18 mouse cellular contexts compared by ENCODE assay signal in the genomic region with DNA sequence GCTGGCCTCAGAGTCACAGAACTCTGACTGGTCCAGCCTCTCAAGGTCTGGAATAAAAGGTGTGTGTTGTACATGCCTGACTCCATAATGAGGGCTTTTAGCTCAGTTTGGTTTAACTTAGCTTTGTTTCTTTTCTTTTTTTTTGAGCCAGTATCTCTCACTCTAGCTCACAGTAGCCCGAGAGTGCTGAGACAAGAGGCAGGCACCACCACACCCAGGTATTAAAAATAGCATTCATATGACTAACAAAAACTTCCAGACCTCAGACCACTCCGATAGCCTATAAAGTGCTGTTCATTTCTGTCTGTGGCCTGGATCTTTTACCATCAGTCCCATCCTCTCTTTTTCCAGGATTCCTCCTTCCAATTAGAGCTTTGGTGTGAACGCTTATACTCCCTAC. TPM values are rescaled to one million over a fixed set of nuclear protein-coding genes. Genes with fewer than 3 reads are reported as not detected.
DNase-seq lines count a peak whose midpoint lies in the region; ATAC-seq and TF ChIP-seq lines count a peak whose summit lies in the region.
"Had no signal": no experiment of that assay in that cellular context is flagged by ENCODE, and none has a peak within 500 bp of the region (broad histone marks: within the 10 kb centered on the region; RNA-seq: fewer than 3 reads in every experiment).

No protein-coding gene starts in this region.

- H3K4me3 ChIP-seq in heart, embryonic 13.5 days: no peak overlapping the region
- H3K4me3 ChIP-seq in heart, adult 2 months: no peak overlapping the region
- H3K4me3 ChIP-seq in lung, postnatal 0 days (ENCODE audit: low read depth, low read length): no peak overlapping the region
- no peak overlapping the region for H3K4me3 ChIP-seq in lung, adult 2 months (replicated peaks; ENCODE audit: extremely low read depth, low read depth, low read length)
- no peak overlapping the region for H3K4me3 ChIP-seq in macrophage (ENCODE audit: inconsistent target)
- H3K4me3 ChIP-seq: embryonic facial prominence, embryonic 15.5 days; forebrain, embryonic 15.5 days; hindbrain, embryonic 13.5 days; limb, embryonic 13.5 days; liver, embryonic 12.5 days; midbrain, embryonic 13.5 days; neural tube, embryonic 12.5 days had no signal

- 0 out of 2 replicates have a peak overlapping the region, but pooled peaks have one; percentile 19 for H3K9ac ChIP-seq in heart, embryonic 13.5 days
- H3K9ac ChIP-seq in heart, adult 2 months (ENCODE audit: low read depth, low read length): no peak overlapping the region
- H3K9ac ChIP-seq in lung, postnatal 0 days (replicated peaks; ENCODE audit: low read depth): no peak overlapping the region
- H3K9ac ChIP-seq: embryonic facial prominence, embryonic 15.5 days; forebrain, embryonic 15.5 days; hindbrain, embryonic 13.5 days; limb, embryonic 13.5 days; liver, embryonic 12.5 days; midbrain, embryonic 13.5 days; neural tube, embryonic 12.5 days had no signal

- intact Hi-C loops in heart, adult 2 months (cut with DNase I): loop anchor here (2.0 to 10.0 kb wide), 3 partner anchors 32 to 355 kb away; partner anchors contain the start of genes Cfap126 and F11r

- TF ChIP-seq CTCF in heart, adult 2 months (IDR thresholded peaks at IDR 0.05): no peak
- no peak for TF ChIP-seq CTCF in lung, postnatal 0 days (IDR thresholded peaks at IDR 0.05)
- TF ChIP-seq CTCF in lung, adult 2 months (IDR thresholded peaks at IDR 0.05; ENCODE audit: insufficient read depth, low read length): no peak

- 54% methylated on average over 3 of the region's 3 CpGs for WGBS in heart, embryonic 13.5 days
- 39% methylated on average over 3 of the region's 3 CpGs for WGBS in heart, adult 2 months
- 56% methylated on average over 3 of the region's 3 CpGs for WGBS in lung, postnatal 0 days
- WGBS in lung, adult 2 months: 54% methylated on average over 3 of the region's 3 CpGs
- 50% methylated on average over 3 of the region's 3 CpGs for WGBS in macrophage (ENCODE audit: missing documents)

- no peak for DNase-seq in heart, adult 2 months
- peak; percentile 56 for DNase-seq in lung, postnatal 0 days (ENCODE audit: low spot score)
- no peak for DNase-seq in lung, adult 2 months
- no peak for DNase-seq in ovary, postnatal 10 days (ENCODE audit: low spot score)
- DNase-seq in thymus, postnatal 10 days (ENCODE audit: low spot score in 2 of 2): no peak
- DNase-seq: layer of hippocampus, adult 9-11 months had no signal

- peaks cover 9% of the 10 kb centered on the region for H3K36me3 ChIP-seq in heart, embryonic 13.5 days
- H3K36me3 ChIP-seq in heart, adult 2 months (ENCODE audit: control insufficient read depth, insufficient read depth, low read length): 0 out of 2 replicates have a peak, but pooled peaks cover 2% of the 10 kb centered on the region
- H3K36me3 ChIP-seq in lung, postnatal 0 days (ENCODE audit: insufficient read depth, low read length): no peaks in the 10 kb centered on the region
- H3K36me3 ChIP-seq in macrophage (ENCODE audit: inconsistent target): no peaks in the 10 kb centered on the region
- H3K36me3 ChIP-seq: embryonic facial prominence, embryonic 15.5 days; forebrain, embryonic 15.5 days; hindbrain, embryonic 13.5 days; limb, embryonic 13.5 days; liver, embryonic 12.5 days; midbrain, embryonic 13.5 days; neural tube, embryonic 12.5 days had no signal

- H3K27ac ChIP-seq in heart, embryonic 13.5 days (replicated peaks): peak overlapping the region; percentile 68
- H3K27ac ChIP-seq in heart, adult 2 months: no peak overlapping the region
- H3K27ac ChIP-seq in lung, postnatal 0 days (ENCODE audit: low read length): peak overlapping the region; percentile 67
- peak overlapping the region; percentile 38 for H3K27ac ChIP-seq in macrophage
- H3K27ac ChIP-seq: embryonic facial prominence, embryonic 15.5 days; forebrain, embryonic 15.5 days; hindbrain, embryonic 13.5 days; kidney, postnatal 0 days; limb, embryonic 13.5 days; liver, embryonic 12.5 days; midbrain, embryonic 13.5 days; neural tube, embryonic 12.5 days had no signal

- H3K4me2 ChIP-seq in heart, embryonic 13.5 days: peak overlapping the region; percentile 51
- no peak overlapping the region for H3K4me2 ChIP-seq in lung, postnatal 0 days (replicated peaks; ENCODE audit: low read depth, low read length)
- H3K4me2 ChIP-seq: embryonic facial prominence, embryonic 15.5 days; forebrain, embryonic 15.5 days; hindbrain, embryonic 13.5 days; liver, embryonic 12.5 days; midbrain, embryonic 13.5 days; neural tube, embryonic 12.5 days had no signal

- H3K9me3 ChIP-seq in heart, embryonic 13.5 days: no peaks in the 10 kb centered on the region
- H3K9me3 ChIP-seq in lung, postnatal 0 days (ENCODE audit: low read length): no peaks in the 10 kb centered on the region
- H3K9me3 ChIP-seq: embryonic facial prominence, embryonic 15.5 days; forebrain, embryonic 15.5 days; hindbrain, embryonic 13.5 days; limb, embryonic 13.5 days; liver, embryonic 12.5 days; megakaryocyte, embryonic 14.5 days; midbrain, embryonic 13.5 days; neural tube, embryonic 12.5 days had no signal

- ATAC-seq in heart, embryonic 13.5 days (ENCODE audit: extremely low read depth, insufficient number of reproducible peaks, low FRiP score, low TSS enrichment): no peak
- peak; percentile 22; the same call in 1 of the 2 replicates for ATAC-seq in lung, postnatal 0 days
- ATAC-seq: forebrain, embryonic 15.5 days; liver, embryonic 12.5 days had no signal

- H3K79me2 ChIP-seq in heart, adult 2 months (replicated peaks; ENCODE audit: control insufficient read depth, insufficient read depth, low read length): no peaks in the 10 kb centered on the region
- H3K79me2 ChIP-seq in macrophage (ENCODE audit: inconsistent target): no peaks in the 10 kb centered on the region

- no peak for TF ChIP-seq EP300 in heart, adult 2 months (IDR thresholded peaks at IDR 0.05; ENCODE audit: insufficient read depth, low read depth, low read length)
- TF ChIP-seq EP300 in lung, postnatal 0 days (IDR thresholded peaks at IDR 0.05): no peak; the same call in 1 of the 2 replicates

- no peak for TF ChIP-seq POLR2A in heart, adult 2 months (IDR thresholded peaks at IDR 0.05; ENCODE audit: insufficient read depth, low read depth, low read length)
- no peak for TF ChIP-seq POLR2A in lung, adult 2 months (IDR thresholded peaks at IDR 0.05; ENCODE audit: borderline replicate concordance, extremely low read depth, low read depth, low read length)

- H3K27me3 ChIP-seq in heart, embryonic 13.5 days (replicated peaks): no peaks in the 10 kb centered on the region
- H3K27me3 ChIP-seq in heart, adult 2 months (ENCODE audit: control insufficient read depth, insufficient read depth, low read length): no peaks in the 10 kb centered on the region
- no peaks in the 10 kb centered on the region for H3K27me3 ChIP-seq in lung, postnatal 0 days (replicated peaks; ENCODE audit: insufficient read depth, low read length)
- H3K27me3 ChIP-seq: embryonic facial prominence, embryonic 15.5 days; forebrain, embryonic 15.5 days; hindbrain, embryonic 13.5 days; limb, embryonic 13.5 days; liver, embryonic 12.5 days; megakaryocyte, embryonic 14.5 days; midbrain, embryonic 13.5 days; neural tube, embryonic 12.5 days had no signal

- peaks cover 22% of the 10 kb centered on the region for H3K4me1 ChIP-seq in heart, embryonic 13.5 days
- H3K4me1 ChIP-seq in heart, adult 2 months (ENCODE audit: control insufficient read depth, insufficient read depth, low read length): peaks cover 2% of the 10 kb centered on the region
- 0 out of 2 replicates have a peak, but pooled peaks cover 2% of the 10 kb centered on the region for H3K4me1 ChIP-seq in lung, postnatal 0 days (ENCODE audit: insufficient read depth, low read depth, low read length)
- peaks cover 6% of the 10 kb centered on the region for H3K4me1 ChIP-seq in lung, adult 2 months (ENCODE audit: control insufficient read depth, insufficient read depth, low read length)
- H3K4me1 ChIP-seq: embryonic facial prominence, embryonic 15.5 days; forebrain, embryonic 15.5 days; hindbrain, embryonic 13.5 days; limb, embryonic 13.5 days; midbrain, embryonic 13.5 days; neural tube, embryonic 12.5 days had no signal

RNA-seq across cellular contexts. Expression of gene F11r, which starts 32.3 kb away (rescaled TPM):
- polyA plus RNA-seq in heart, embryonic 13.5 days (2015; fragmentation: Nextera tagmentation; extraction: Ambion mirVana): 61.8 and 66.1 TPM in 2 replicates
- 10 to 100 TPM; 32.9 to 36.1 TPM for total RNA-seq in heart, adult 2 months (2021)
- polyA plus RNA-seq in heart, adult 2 months (2012; rRNA removed): 47.5 and 58.3 TPM in 2 replicates
- 177 and 239 TPM in 2 replicates for polyA plus RNA-seq in lung, postnatal 0 days (2015; fragmentation: Nextera tagmentation; extraction: Ambion mirVana)
- polyA plus RNA-seq in lung, adult 2 months (2012; rRNA removed): 108 and 149 TPM in 2 replicates
- 1 to 10 TPM in 9 of 26 experiments, under 1 TPM in 6, not detected in 11; 0.33 to 3.6 (median 1.2) TPM for total RNA-seq in macrophage (2018; cell fraction: chromatin; rRNA removed)
- total RNA-seq in macrophage (2018; cell fraction: cytosol; rRNA removed): 1 to 10 TPM in 8 of 26 experiments, under 1 TPM in 18; 0.31 to 1.9 (median 0.71) TPM
- total RNA-seq in macrophage (2018; cell fraction: nucleus; rRNA removed): 1 to 10 TPM in 16 of 26 experiments, under 1 TPM in 9, not detected in 1; 0.28 to 7.1 (median 1.4) TPM
- 0.39 to 1.7 TPM (median 0.56 TPM) in 3 replicates for polyA plus RNA-seq in macrophage (2018)
- total RNA-seq: granulocyte monocyte progenitor cell, adult 5-6 weeks had no signal

RNA-seq across cellular contexts. Expression of gene Alyref2, which starts 33.6 kb away (rescaled TPM):
- 12.8 and 15.6 TPM in 2 replicates for polyA plus RNA-seq in heart, embryonic 13.5 days (2015; fragmentation: Nextera tagmentation; extraction: Ambion mirVana)
- total RNA-seq in heart, adult 2 months (2021): 1 to 10 TPM; 1.6 to 2.2 TPM
- polyA plus RNA-seq in heart, adult 2 months (2012; rRNA removed): 2.5 TPM in 2 replicates
- polyA plus RNA-seq in lung, postnatal 0 days (2015; fragmentation: Nextera tagmentation; extraction: Ambion mirVana): 13.7 and 14.8 TPM in 2 replicates
- polyA plus RNA-seq in lung, adult 2 months (2012; rRNA removed): 2.8 and 3.3 TPM in 2 replicates
- total RNA-seq in macrophage (2018; cell fraction: chromatin; rRNA removed): 10 to 100 TPM in 9 of 26 experiments, 1 to 10 TPM in 17; 1.2 to 19.7 (median 5.0) TPM
- total RNA-seq in macrophage (2018; cell fraction: cytosol; rRNA removed): 10 to 100 TPM in 5 of 26 experiments, 1 to 10 TPM in 21; 2.7 to 11.6 (median 7.5) TPM
- total RNA-seq in macrophage (2018; cell fraction: nucleus; rRNA removed): 10 to 100 TPM in 12 of 26 experiments, 1 to 10 TPM in 14; 3.5 to 31.9 (median 8.3) TPM
- 6.9 to 8.0 TPM (median 7.2 TPM) in 3 replicates for polyA plus RNA-seq in macrophage (2018)

RNA-seq across cellular contexts. Expression of gene Tstd1, which starts 51.0 kb away (rescaled TPM):
- 3.1 and 3.6 TPM in 2 replicates for polyA plus RNA-seq in heart, embryonic 13.5 days (2015; fragmentation: Nextera tagmentation; extraction: Ambion mirVana)
- total RNA-seq in heart, adult 2 months (2021): 1 to 10 TPM; 1.3 to 1.8 TPM
- polyA plus RNA-seq in heart, adult 2 months (2012; rRNA removed): 2.2 and 3.1 TPM in 2 replicates
- 7.1 and 7.8 TPM in 2 replicates for polyA plus RNA-seq in lung, postnatal 0 days (2015; fragmentation: Nextera tagmentation; extraction: Ambion mirVana)
- 8.9 and 16.2 TPM in 2 replicates for polyA plus RNA-seq in lung, adult 2 months (2012; rRNA removed)
- total RNA-seq in macrophage (2018; cell fraction: chromatin; rRNA removed): 10 to 100 TPM in 4 of 26 experiments, 1 to 10 TPM in 18, not detected in 4; 1.3 to 12.9 (median 6.6) TPM
- 1 to 10 TPM in 3 of 26 experiments, under 1 TPM in 9, not detected in 14; 0.19 to 1.5 (median 0.51) TPM for total RNA-seq in macrophage (2018; cell fraction: cytosol; rRNA removed)
- 10 to 100 TPM in 2 of 26 experiments, 1 to 10 TPM in 20, not detected in 4; 1.3 to 13.5 (median 4.4) TPM for total RNA-seq in macrophage (2018; cell fraction: nucleus; rRNA removed)
- polyA plus RNA-seq in macrophage (2018): 1.3 TPM in 1 of 3 replicates, not detected in the others

RNA-seq across cellular contexts. Expression of gene Usf1, which starts 58.6 kb away (rescaled TPM):
- 52.1 and 53.3 TPM in 2 replicates for polyA plus RNA-seq in heart, embryonic 13.5 days (2015; fragmentation: Nextera tagmentation; extraction: Ambion mirVana)
- 10 to 100 TPM; 38.4 to 46.6 TPM for total RNA-seq in heart, adult 2 months (2021)
- 47.8 and 64.2 TPM in 2 replicates for polyA plus RNA-seq in heart, adult 2 months (2012; rRNA removed)
- polyA plus RNA-seq in lung, postnatal 0 days (2015; fragmentation: Nextera tagmentation; extraction: Ambion mirVana): 66.4 and 67.7 TPM in 2 replicates
- 95.3 and 107 TPM in 2 replicates for polyA plus RNA-seq in lung, adult 2 months (2012; rRNA removed)
- total RNA-seq in macrophage (2018; cell fraction: chromatin; rRNA removed): 100 to 1,000 TPM in 13 of 26 experiments, 10 to 100 TPM in 13; 15.3 to 166 (median 89.3) TPM
- 100 to 1,000 TPM in 3 of 26 experiments, 10 to 100 TPM in 23; 23.4 to 110 (median 71.3) TPM for total RNA-seq in macrophage (2018; cell fraction: cytosol; rRNA removed)
- 100 to 1,000 TPM in 4 of 26 experiments, 10 to 100 TPM in 22; 19.4 to 125 (median 66.8) TPM for total RNA-seq in macrophage (2018; cell fraction: nucleus; rRNA removed)
- 32.8 to 94.5 TPM (median 36.5 TPM) in 3 replicates for polyA plus RNA-seq in macrophage (2018)

Comparison
In these comparisons a context has a peak if more than half of its experiments do, and no peak if none do; other contexts are left out.
1. RNA of gene F11r, which starts 32.3 kb away (polyA plus RNA-seq): 177 to 239 TPM in lung, postnatal 0 days, 108 to 149 TPM in lung, adult 2 months, 61.8 to 66.1 TPM in heart, embryonic 13.5 days and 47.5 to 58.3 TPM in heart, adult 2 months; 0.39 to 1.7 TPM in macrophage; every median in the first group is over 10 times any median in the second.